Mouse (Mus musculus) embryonic facial prominence, embryonic 12.5 days (tissue): ENCODE results near the gene Piwil1. TPM values are rescaled to one million over a fixed set of nuclear protein-coding genes. Genes with fewer than 3 reads are reported as not detected.

ENCODE experiments used
- ATAC-seq: fragments of 200-750 bp; cut with Nextera tagmentation; 2 replicates; pipeline ENCODE4 v1.8.0; 2017; ENCODE audit not compliant: insufficient number of reproducible peaks, insufficient read depth, low FRiP score, low TSS enrichment
- H3K27ac ChIP-seq: fragments of 300-500 bp; sonication (generic); 2 replicates; pipeline ENCODE4 v1.5.1; 2016; ENCODE audit warnings: mild to moderate bottlenecking
- H3K27me3 ChIP-seq: fragments of 300-500 bp; sonication (generic); 2 replicates; pipeline ENCODE4 v1.6.1; 2016; ENCODE audit warnings: mild to moderate bottlenecking, moderate library complexity
- H3K36me3 ChIP-seq: fragments of 300-500 bp; sonication (generic); 2 replicates; pipeline ENCODE4 v1.6.1; 2016; ENCODE audit warnings: mild to moderate bottlenecking
- H3K4me1 ChIP-seq: fragments of 300-500 bp; sonication (generic); 2 replicates; pipeline ENCODE4 v1.6.1; 2016
- H3K4me2 ChIP-seq: fragments of 300-500 bp; sonication (generic); replicated peaks from 2 replicates; pipeline ENCODE4 v1.6.1; 2016; ENCODE audit warnings: mild to moderate bottlenecking, moderate library complexity
- H3K4me3 ChIP-seq: fragments of 300-500 bp; sonication (generic); 2 replicates; pipeline ENCODE4 v1.5.1; 2016; ENCODE audit warnings: mild to moderate bottlenecking
- H3K9ac ChIP-seq: fragments of 300-500 bp; sonication (generic); 2 replicates; pipeline ENCODE4 v1.6.1; 2016; ENCODE audit warnings: mild to moderate bottlenecking, moderate library complexity
- H3K9me3 ChIP-seq: fragments of 300-500 bp; sonication (generic); 2 replicates; pipeline ENCODE4 v1.6.1; 2016; ENCODE audit warnings: mild to moderate bottlenecking, moderate library complexity
- WGBS: fragments of 180-500 bp; shearing (Covaris S2); methylation state at CpG from one replicate; pipeline ENCODE4 v1.1.7; 2016; 5-methylcytosine and 5-hydroxymethylcytosine counted together
- polyA plus RNA-seq: library from polyadenylated mRNA; unstranded; fragments of >200 nt; fragmentation: Nextera tagmentation; extraction: Ambion mirVana; gene quantifications from 2 replicates; pipeline ENCODE4 v1.2.1, GENCODE M21; 2016

Piwil1 gene
- polyA plus RNA-seq: 0.15 TPM in 1 of 2 replicates, not detected in the other

DNA sequence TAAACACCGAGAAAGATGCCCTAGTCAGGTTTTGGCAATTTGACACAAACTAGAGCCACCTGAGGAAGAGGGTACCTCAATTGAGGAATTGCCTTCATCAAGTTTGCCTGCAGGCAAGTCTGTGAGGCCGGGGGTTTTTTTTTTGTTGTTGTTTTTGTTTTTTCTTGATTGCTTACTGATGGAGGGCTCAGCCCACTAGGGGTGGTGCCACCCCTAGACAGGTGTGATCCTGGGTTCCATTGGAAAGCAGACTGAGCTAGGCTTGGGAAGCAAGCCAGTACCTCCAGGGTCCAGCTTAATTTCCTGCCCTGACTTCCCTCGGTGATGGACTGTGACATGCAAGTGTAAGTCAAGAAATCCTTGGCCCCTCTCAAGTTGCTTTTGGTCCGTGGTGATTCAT, at the start of gene Piwil1:
TSS of gene Piwil1 (plus strand) at position 301 of the 400 bp plus-strand sequence.
- Histone ChIP-seq H3K36me3 (no peaks in the 10 kb centered on the region), H3K4me2 (no peak within 1 kb of the TSS), H3K4me1 (peaks cover 11% of the 10 kb centered on the region), H3K9me3 (peaks cover 6% of the 10 kb centered on the region; the same call in 1 of the 2 replicates), H3K4me3 (no peak within 1 kb of the TSS), H3K27me3 (no peaks in the 10 kb centered on the region), H3K27ac (no peak within 1 kb of the TSS), H3K9ac (no peak within 1 kb of the TSS)
- 68% methylated on average over 4 of the region's 4 CpGs for WGBS
- no peak for ATAC-seq

DNA sequence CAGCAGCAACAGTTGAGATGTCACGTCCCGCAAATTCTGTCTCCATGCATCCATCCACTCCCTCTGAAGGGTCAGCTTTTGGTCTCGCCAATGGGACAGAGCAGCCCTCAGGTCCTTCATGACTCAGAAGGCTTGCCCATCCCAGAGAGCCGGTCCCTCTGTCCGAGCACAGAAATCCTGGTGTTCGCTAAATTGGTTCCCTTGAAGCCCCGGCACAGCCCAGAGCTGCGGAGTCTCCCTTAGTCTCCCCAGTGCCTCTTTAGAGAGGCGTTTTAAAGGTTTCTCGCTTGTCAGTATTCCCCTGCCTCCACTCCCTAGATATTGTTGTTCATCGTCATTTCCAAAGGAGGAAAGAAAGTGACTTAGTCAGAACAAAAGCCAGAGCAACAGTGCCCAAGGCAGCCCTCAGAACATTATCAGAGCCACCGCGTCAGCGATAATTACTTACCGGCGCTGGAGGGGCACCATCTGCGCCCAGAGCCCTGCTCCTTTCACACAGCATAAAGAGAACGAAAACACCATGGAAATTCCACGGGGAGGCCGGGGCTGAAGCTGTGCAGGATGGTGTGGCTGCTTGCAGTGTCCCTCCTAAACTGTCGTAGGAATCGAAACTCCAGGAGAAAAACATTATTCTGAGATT, 45.7 kb upstream of the Piwil1 start:
- H3K4me2 ChIP-seq: peak overlapping the region; percentile 29
- H3K27me3 ChIP-seq: no peaks in the 10 kb centered on the region
- no peak overlapping the region for H3K27ac ChIP-seq
- no peak overlapping the region for H3K4me3 ChIP-seq
- ATAC-seq: no peak
- no peaks in the 10 kb centered on the region for H3K36me3 ChIP-seq
- no peaks in the 10 kb centered on the region for H3K9me3 ChIP-seq
- peaks cover 6% of the 10 kb centered on the region; the same call in 1 of the 2 replicates for H3K4me1 ChIP-seq
- H3K9ac ChIP-seq: no peak overlapping the region; the same call in 1 of the 2 replicates
- WGBS: 44% methylated on average over 22 of the region's 22 CpGs

DNA sequence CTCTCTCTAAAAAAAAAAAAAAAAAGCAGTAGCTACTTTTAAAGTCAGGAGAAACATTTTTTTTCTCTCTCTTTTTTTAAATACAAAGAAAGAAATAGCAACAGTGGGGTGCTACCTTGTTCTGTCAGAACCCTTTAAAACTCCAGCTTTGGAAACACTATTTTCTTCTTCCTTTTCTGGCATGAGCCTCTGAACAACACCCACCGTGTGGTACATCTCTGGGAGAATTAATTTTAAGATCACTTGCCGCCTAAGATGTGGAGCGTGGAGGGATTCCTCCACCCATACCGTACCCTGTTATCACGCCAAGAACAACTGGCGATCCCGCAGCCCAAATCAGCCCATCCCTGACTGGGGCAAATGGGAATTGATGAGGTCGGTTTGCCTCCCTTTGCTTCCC, 42.2 kb upstream of the Piwil1 start:
- H3K4me1 ChIP-seq: peaks cover 6% of the 10 kb centered on the region; the same call in 1 of the 2 replicates
- no peaks in the 10 kb centered on the region for H3K27me3 ChIP-seq
- H3K4me3 ChIP-seq: no peak overlapping the region
- 62% methylated on average over 8 of the region's 8 CpGs for WGBS
- H3K4me2 ChIP-seq: no peak overlapping the region
- no peak for ATAC-seq
- no peak overlapping the region for H3K27ac ChIP-seq
- no peak overlapping the region for H3K9ac ChIP-seq
- H3K9me3 ChIP-seq: no peaks in the 10 kb centered on the region
- no peaks in the 10 kb centered on the region for H3K36me3 ChIP-seq

DNA sequence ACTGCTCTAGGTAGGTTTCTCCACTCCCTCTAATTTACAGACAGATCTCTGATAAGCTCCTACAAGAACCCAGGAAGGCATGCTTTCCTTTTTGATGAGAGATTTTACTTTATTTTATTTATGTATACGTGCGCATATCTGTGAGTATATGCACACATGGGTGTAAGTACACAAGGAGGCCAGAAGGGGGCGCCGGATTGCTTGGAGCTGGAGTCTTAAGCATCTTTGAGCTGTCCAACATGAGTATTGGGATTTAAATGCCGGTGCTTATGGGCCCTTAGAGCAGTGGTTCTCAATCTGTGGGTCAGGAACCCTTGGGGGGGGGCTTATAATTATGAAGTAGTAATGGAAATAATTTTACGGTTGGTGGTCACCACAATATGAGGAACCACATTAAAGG, 39.4 kb upstream of the Piwil1 start:
- H3K4me2 ChIP-seq: no peak overlapping the region
- ATAC-seq: no peak
- H3K27me3 ChIP-seq: no peaks in the 10 kb centered on the region
- H3K4me3 ChIP-seq: no peak overlapping the region
- H3K36me3 ChIP-seq: no peaks in the 10 kb centered on the region
- H3K9me3 ChIP-seq: no peaks in the 10 kb centered on the region
- 91% methylated on average over 6 of the region's 6 CpGs for WGBS
- H3K9ac ChIP-seq: no peak overlapping the region
- peaks cover 7% of the 10 kb centered on the region; the same call in 1 of the 2 replicates for H3K4me1 ChIP-seq
- no peak overlapping the region for H3K27ac ChIP-seq

DNA sequence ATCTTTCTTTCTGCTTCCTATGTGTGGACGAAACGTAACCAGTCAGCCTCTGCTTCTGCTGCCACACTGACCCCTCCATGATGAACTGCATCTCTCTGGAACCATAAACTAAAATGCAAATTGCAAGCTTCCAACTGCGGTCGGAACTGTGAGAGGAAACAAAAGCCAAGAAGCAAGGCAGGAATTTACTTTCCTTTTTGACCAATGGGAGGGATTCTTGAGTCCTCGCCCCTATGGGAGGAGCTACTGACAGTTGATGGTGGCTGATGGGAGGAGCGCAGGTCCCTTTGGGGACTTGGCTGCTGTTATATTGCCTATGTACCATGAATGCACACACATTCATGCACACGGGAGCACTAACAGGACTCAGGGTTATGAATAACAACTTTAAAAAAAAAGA, 38.3 kb upstream of the Piwil1 start:
- no peak overlapping the region for H3K4me3 ChIP-seq
- H3K9me3 ChIP-seq: no peaks in the 10 kb centered on the region
- ATAC-seq: no peak
- 82% methylated on average over 7 of the region's 7 CpGs for WGBS
- H3K4me1 ChIP-seq: peaks cover 9% of the 10 kb centered on the region; the same call in 1 of the 2 replicates
- no peaks in the 10 kb centered on the region for H3K27me3 ChIP-seq
- H3K9ac ChIP-seq: no peak overlapping the region
- no peaks in the 10 kb centered on the region for H3K36me3 ChIP-seq
- H3K4me2 ChIP-seq: no peak overlapping the region
- no peak overlapping the region for H3K27ac ChIP-seq

DNA sequence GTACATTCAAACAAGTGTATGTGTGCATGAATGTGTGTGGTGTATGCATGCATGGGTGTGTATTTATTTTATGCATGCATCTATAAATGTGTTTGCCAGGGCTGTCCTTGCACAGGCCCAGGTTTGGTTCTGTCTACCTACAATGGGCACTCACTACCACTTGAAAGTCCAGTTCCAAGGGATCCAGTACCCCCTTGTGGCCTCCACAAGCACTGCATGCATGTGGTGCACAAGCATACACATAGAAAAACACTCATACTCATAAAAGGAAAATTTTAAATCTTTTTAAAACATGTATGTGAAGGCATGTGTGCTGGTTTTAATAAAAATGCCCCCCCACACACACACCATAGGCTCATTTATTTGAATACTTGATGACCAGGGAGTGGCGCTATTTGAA, 37.3 kb upstream of the Piwil1 start:
- no peak overlapping the region for H3K4me2 ChIP-seq
- H3K27ac ChIP-seq: no peak overlapping the region
- no peaks in the 10 kb centered on the region for H3K36me3 ChIP-seq
- WGBS: 93% methylated on average over 1 of the region's 1 CpGs
- no peak overlapping the region for H3K4me3 ChIP-seq
- peaks cover 9% of the 10 kb centered on the region; the same call in 1 of the 2 replicates for H3K4me1 ChIP-seq
- no peaks in the 10 kb centered on the region for H3K27me3 ChIP-seq
- no peak for ATAC-seq
- H3K9me3 ChIP-seq: no peaks in the 10 kb centered on the region
- no peak overlapping the region for H3K9ac ChIP-seq

DNA sequence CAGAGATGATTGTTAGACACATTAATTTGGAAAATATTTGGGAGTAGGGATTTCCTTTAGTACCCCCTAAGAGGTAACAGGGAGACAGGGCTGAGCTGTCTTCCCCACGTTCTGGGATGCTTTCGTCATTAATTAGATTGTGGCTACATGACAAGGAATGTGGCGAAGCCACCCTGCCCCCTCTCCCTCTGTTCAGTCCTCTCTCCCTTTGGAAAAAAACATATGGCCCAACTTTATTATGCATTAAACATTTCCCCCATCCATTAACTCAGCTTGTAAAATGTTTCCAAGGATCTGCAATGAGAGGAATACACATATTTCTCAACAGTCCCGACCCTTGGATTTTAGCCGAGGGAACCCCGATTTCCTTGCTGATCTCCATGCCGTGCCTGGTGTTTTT, 35.0 kb upstream of the Piwil1 start:
- Histone ChIP-seq H3K27ac (peak overlapping the region; percentile 61; the same call in 1 of the 2 replicates), H3K9ac (no peak overlapping the region), H3K9me3 (no peaks in the 10 kb centered on the region), H3K4me2 (no peak overlapping the region), H3K4me3 (no peak overlapping the region), H3K36me3 (no peaks in the 10 kb centered on the region), H3K4me1 (peaks cover 9% of the 10 kb centered on the region; the same call in 1 of the 2 replicates), H3K27me3 (no peaks in the 10 kb centered on the region)
- WGBS: 51% methylated on average over 7 of the region's 7 CpGs
- no peak for ATAC-seq

DNA sequence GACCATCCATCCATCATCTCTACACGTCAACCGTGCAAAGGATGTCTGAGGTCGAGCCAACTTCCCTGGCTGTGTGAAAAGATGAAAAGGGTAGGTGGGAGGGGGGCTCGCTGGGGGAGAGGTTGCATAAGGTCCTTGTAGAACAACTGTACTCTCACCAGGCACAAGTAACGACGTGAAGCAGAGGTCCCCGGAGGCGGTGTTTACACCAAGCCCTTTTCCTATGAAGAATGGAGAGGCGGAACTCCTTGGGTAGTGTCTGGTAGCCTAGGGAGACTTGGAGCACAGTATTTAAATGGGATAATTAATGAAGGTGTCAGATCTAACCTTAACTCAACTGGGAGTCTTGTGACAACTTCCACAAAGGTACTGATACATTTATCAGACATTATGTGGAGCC, 28.2 kb upstream of the Piwil1 start:
- Histone ChIP-seq H3K9ac (no peak overlapping the region), H3K36me3 (no peaks in the 10 kb centered on the region), H3K27me3 (no peaks in the 10 kb centered on the region), H3K4me2 (no peak overlapping the region), H3K9me3 (no peaks in the 10 kb centered on the region), H3K4me1 (no peaks in the 10 kb centered on the region), H3K27ac (no peak overlapping the region), H3K4me3 (no peak overlapping the region)
- WGBS: 73% methylated on average over 9 of the region's 9 CpGs
- no peak for ATAC-seq

DNA sequence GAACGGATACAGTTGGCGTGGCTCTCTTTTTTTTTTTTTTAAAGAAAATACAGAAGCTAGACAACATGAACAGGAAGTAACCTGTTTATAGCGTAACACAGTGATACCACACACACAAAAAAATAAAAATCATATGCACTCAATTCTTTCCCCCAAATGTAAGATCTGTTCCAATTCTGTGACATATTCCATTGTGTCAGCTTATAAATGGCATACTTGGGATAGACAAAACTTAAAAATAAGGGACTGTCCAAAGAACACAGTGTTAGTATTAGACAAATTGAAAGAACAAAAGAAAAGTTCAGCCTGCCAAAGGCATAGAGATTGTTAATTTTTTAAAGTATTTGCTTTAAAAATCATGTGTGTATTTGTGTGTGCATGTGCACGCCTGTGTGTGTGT, 25.0 kb upstream of the Piwil1 start:
- Histone ChIP-seq H3K9ac (no peak overlapping the region), H3K36me3 (no peaks in the 10 kb centered on the region), H3K4me3 (no peak overlapping the region), H3K4me2 (no peak overlapping the region), H3K9me3 (no peaks in the 10 kb centered on the region), H3K27ac (no peak overlapping the region), H3K27me3 (no peaks in the 10 kb centered on the region), H3K4me1 (no peaks in the 10 kb centered on the region)
- no peak for ATAC-seq
- WGBS: 86% methylated on average over 4 of the region's 4 CpGs

DNA sequence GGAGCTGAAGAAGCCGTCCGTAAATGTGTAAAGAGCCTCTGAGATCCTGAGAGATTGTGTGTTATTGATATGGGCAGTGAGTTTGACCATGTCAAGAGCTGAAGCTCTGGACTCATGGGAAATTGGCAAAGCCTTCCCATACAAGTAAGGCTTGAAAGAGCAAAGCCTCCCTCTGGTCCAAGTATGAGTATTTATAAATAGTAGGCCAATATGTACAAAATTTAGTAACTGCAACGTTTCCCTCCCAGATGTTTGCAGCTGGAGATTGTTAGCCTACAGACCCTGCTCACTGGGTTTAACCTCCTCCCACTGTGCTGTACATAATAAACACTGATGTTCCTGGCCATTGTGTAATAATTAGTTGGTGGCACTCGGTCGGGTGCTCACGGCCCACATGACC, 24.5 kb upstream of the Piwil1 start:
- H3K9me3 ChIP-seq: no peaks in the 10 kb centered on the region
- no peak for ATAC-seq
- 65% methylated on average over 6 of the region's 6 CpGs for WGBS
- H3K4me2 ChIP-seq: no peak overlapping the region
- H3K9ac ChIP-seq: no peak overlapping the region
- H3K4me1 ChIP-seq: no peaks in the 10 kb centered on the region
- no peak overlapping the region for H3K27ac ChIP-seq
- H3K36me3 ChIP-seq: no peaks in the 10 kb centered on the region
- H3K4me3 ChIP-seq: no peak overlapping the region
- no peaks in the 10 kb centered on the region for H3K27me3 ChIP-seq

DNA sequence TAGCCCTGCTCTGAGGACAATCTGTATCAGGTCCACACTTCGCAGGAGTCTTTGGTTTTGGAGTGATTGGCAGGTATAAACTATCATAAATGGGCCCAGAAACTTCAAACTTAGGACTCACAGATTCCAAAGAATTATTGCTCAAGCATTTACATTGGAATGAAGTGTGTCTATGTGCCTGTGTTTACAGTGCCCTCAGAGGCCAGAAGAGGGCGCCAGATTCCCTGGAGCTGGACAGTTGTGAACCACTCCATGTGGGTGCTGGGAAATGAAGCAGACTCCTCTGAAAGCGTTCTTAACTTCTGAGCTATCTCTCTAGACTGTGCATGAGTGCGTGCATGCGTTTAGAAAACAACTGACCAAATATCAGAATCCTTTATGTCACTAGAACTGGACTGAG, 20.9 kb upstream of the Piwil1 start:
- H3K4me2 ChIP-seq: no peak overlapping the region
- no peak overlapping the region for H3K4me3 ChIP-seq
- H3K27me3 ChIP-seq: peaks cover 2% of the 10 kb centered on the region; the same call in 1 of the 2 replicates
- H3K9ac ChIP-seq: no peak overlapping the region
- 38% methylated on average over 5 of the region's 5 CpGs for WGBS
- no peaks in the 10 kb centered on the region for H3K36me3 ChIP-seq
- H3K27ac ChIP-seq: no peak overlapping the region
- no peak for ATAC-seq
- H3K9me3 ChIP-seq: peaks cover 3% of the 10 kb centered on the region; the same call in 1 of the 2 replicates
- H3K4me1 ChIP-seq: peaks cover 4% of the 10 kb centered on the region; the same call in 1 of the 2 replicates

DNA sequence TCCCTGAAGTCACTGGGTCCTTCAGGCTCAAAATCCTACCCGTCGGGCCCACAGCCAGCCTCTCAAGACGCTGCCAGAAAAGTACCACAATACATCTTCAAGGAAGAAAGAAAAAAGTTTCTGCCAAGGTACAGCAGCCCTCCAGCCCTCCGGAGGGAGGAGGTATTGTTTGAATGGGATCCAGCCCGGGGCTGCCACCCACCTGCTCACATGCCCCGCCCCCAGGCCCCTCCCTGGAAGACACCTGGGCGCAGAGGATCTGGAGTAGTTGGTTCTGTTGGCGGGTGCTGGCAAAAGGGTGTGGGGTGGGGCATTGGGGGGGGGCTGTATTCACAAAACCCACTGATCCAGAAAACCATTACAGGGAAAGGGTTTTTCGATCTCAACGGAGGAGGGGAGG, 18.1 kb upstream of the Piwil1 start:
- no peak for ATAC-seq
- Histone ChIP-seq H3K4me2 (peak overlapping the region; percentile 28), H3K27ac (no peak overlapping the region), H3K9me3 (peaks cover 6% of the 10 kb centered on the region), H3K36me3 (no peaks in the 10 kb centered on the region), H3K4me1 (peaks cover 4% of the 10 kb centered on the region; the same call in 1 of the 2 replicates), H3K9ac (no peak overlapping the region), H3K4me3 (no peak overlapping the region), H3K27me3 (peaks cover 2% of the 10 kb centered on the region; the same call in 1 of the 2 replicates)
- WGBS: 10% methylated on average over 10 of the region's 10 CpGs
